ENCODE assay signal across 22 mouse cellular contexts in genomic region chr1:178663539-178663938, GRCm38 (mm10).
DNase-seq lines count a peak whose midpoint lies in the region; ATAC-seq and TF ChIP-seq lines count a peak whose summit lies in the region.
"Had no signal": no experiment of that assay in that cellular context is flagged by ENCODE, and none has a peak within 500 bp of the region (broad histone marks: within the 10 kb centered on the region; RNA-seq: fewer than 3 reads in every experiment).

No protein-coding gene starts in this region.

- no peak for TF ChIP-seq CTCF in lung, embryonic 14.5 days (IDR thresholded peaks at IDR 0.05; ENCODE audit: low read depth)

- no peak overlapping the region for H3K4me2 ChIP-seq in heart, embryonic 11.5 days
- no peak overlapping the region for H3K4me2 ChIP-seq in lung, embryonic 14.5 days
- H3K4me2 ChIP-seq in embryonic facial prominence, embryonic 14.5 days (ENCODE audit: low read depth, low read length) = no peak overlapping the region
- H3K4me2 ChIP-seq in limb, embryonic 13.5 days (replicated peaks) = no peak overlapping the region
- H3K4me2 ChIP-seq: heart, embryonic 15.5 days; hindbrain, embryonic 13.5 days; liver, embryonic 13.5 days; midbrain, embryonic 12.5 days had no signal

- peaks cover 76% of the 10 kb centered on the region for H3K4me1 ChIP-seq in heart, embryonic 10.5 days
- peaks cover 62% of the 10 kb centered on the region for H3K4me1 ChIP-seq in heart, embryonic 11.5 days (ENCODE audit: control insufficient read depth, insufficient read depth, low read length)
- H3K4me1 ChIP-seq in lung, embryonic 14.5 days (ENCODE audit: insufficient read depth) = peaks cover 14% of the 10 kb centered on the region; the same call in 1 of the 2 replicates
- H3K4me1 ChIP-seq in embryonic facial prominence, embryonic 14.5 days (ENCODE audit: control insufficient read depth, insufficient read depth, low read length) = peaks cover 11% of the 10 kb centered on the region
- peaks cover 50% of the 10 kb centered on the region for H3K4me1 ChIP-seq in limb, embryonic 13.5 days
- H3K4me1 ChIP-seq: liver, embryonic 13.5 days had no signal

- no peak for DNase-seq in heart, embryonic 10.5 days (ENCODE audit: low spot score)
- DNase-seq in lung, embryonic 14.5 days = peak; percentile 41
- DNase-seq in lung, postnatal 25 days (ENCODE audit: low spot score) = no peak
- peak; percentile 55 for DNase-seq in embryonic facial prominence, embryonic 14.5 days (ENCODE audit: low spot score)
- no peak for DNase-seq in urinary bladder, postnatal 36 days (ENCODE audit: low spot score in 2 of 2)
- DNase-seq in adrenal gland, adult 2 months = no peak
- DNase-seq: adrenal gland, postnatal 36 days; cerebellum, adult 9-11 months; gastrocnemius, postnatal 14 days; heart, postnatal 36 days; layer of hippocampus, adult 9-11 months; left cerebral cortex, postnatal 4 days; liver, embryonic 13.5 days; lung, adult 2 months; thymus, postnatal 14 days had no signal

- H3K27ac ChIP-seq in heart, embryonic 10.5 days = peak overlapping the region; percentile 67
- H3K27ac ChIP-seq in heart, embryonic 11.5 days (ENCODE audit: low read depth, low read length) = no peak overlapping the region
- peak overlapping the region; percentile 6; the same call in 1 of the 2 replicates for H3K27ac ChIP-seq in lung, embryonic 14.5 days (ENCODE audit: low read depth)
- peak overlapping the region; percentile 41; the same call in 1 of the 2 replicates for H3K27ac ChIP-seq in embryonic facial prominence, embryonic 14.5 days (replicated peaks; ENCODE audit: low read depth, low read length)
- 0 out of 2 replicates have a peak overlapping the region, but pooled peaks have one; percentile 10 for H3K27ac ChIP-seq in limb, embryonic 13.5 days
- H3K27ac ChIP-seq: heart, embryonic 15.5 days; hindbrain, embryonic 13.5 days; left cerebral cortex, adult 2 months; liver, embryonic 13.5 days; midbrain, embryonic 12.5 days had no signal

- H3K27me3 ChIP-seq in heart, embryonic 10.5 days (ENCODE audit: insufficient read depth, poor library complexity, severe bottlenecking) = no peaks in the 10 kb centered on the region
- no peaks in the 10 kb centered on the region for H3K27me3 ChIP-seq in heart, embryonic 11.5 days (ENCODE audit: control insufficient read depth, insufficient read depth, low read length)
- H3K27me3 ChIP-seq in lung, embryonic 14.5 days (ENCODE audit: insufficient read depth, low read length) = no peaks in the 10 kb centered on the region
- no peaks in the 10 kb centered on the region for H3K27me3 ChIP-seq in embryonic facial prominence, embryonic 14.5 days (replicated peaks; ENCODE audit: control insufficient read depth, insufficient read depth, low read length)
- peaks cover 4% of the 10 kb centered on the region; the same call in 1 of the 2 replicates for H3K27me3 ChIP-seq in limb, embryonic 13.5 days
- H3K27me3 ChIP-seq: heart, embryonic 15.5 days; hindbrain, embryonic 13.5 days; liver, embryonic 13.5 days; midbrain, embryonic 12.5 days had no signal

- H3K9ac ChIP-seq in heart, embryonic 11.5 days (ENCODE audit: low read depth, low read length) = no peak overlapping the region
- no peak overlapping the region for H3K9ac ChIP-seq in lung, embryonic 14.5 days
- H3K9ac ChIP-seq in embryonic facial prominence, embryonic 14.5 days (ENCODE audit: low read depth, low read length) = no peak overlapping the region
- no peak overlapping the region for H3K9ac ChIP-seq in limb, embryonic 13.5 days
- H3K9ac ChIP-seq: heart, embryonic 15.5 days; hindbrain, embryonic 13.5 days; liver, embryonic 13.5 days; midbrain, embryonic 12.5 days had no signal

- H3K36me3 ChIP-seq in heart, embryonic 10.5 days = no peaks in the 10 kb centered on the region
- H3K36me3 ChIP-seq in heart, embryonic 11.5 days (ENCODE audit: control insufficient read depth, insufficient read depth, low read length) = no peaks in the 10 kb centered on the region
- H3K36me3 ChIP-seq in lung, embryonic 14.5 days (ENCODE audit: insufficient read depth) = no peaks in the 10 kb centered on the region
- no peaks in the 10 kb centered on the region for H3K36me3 ChIP-seq in embryonic facial prominence, embryonic 14.5 days (ENCODE audit: control insufficient read depth, insufficient read depth, low read length)
- H3K36me3 ChIP-seq in limb, embryonic 13.5 days = no peaks in the 10 kb centered on the region
- H3K36me3 ChIP-seq: heart, embryonic 15.5 days; hindbrain, embryonic 13.5 days; liver, embryonic 13.5 days; midbrain, embryonic 12.5 days had no signal

- no peaks in the 10 kb centered on the region for H3K9me3 ChIP-seq in heart, embryonic 10.5 days
- H3K9me3 ChIP-seq in heart, embryonic 11.5 days (replicated peaks; ENCODE audit: control insufficient read depth, low read length) = no peaks in the 10 kb centered on the region
- no peaks in the 10 kb centered on the region for H3K9me3 ChIP-seq in lung, embryonic 14.5 days (ENCODE audit: low read depth, low read length)
- H3K9me3 ChIP-seq in embryonic facial prominence, embryonic 14.5 days (ENCODE audit: control insufficient read depth, low read length) = no peaks in the 10 kb centered on the region
- no peaks in the 10 kb centered on the region for H3K9me3 ChIP-seq in limb, embryonic 13.5 days
- H3K9me3 ChIP-seq: heart, embryonic 15.5 days; hindbrain, embryonic 13.5 days; liver, embryonic 13.5 days; midbrain, embryonic 12.5 days had no signal

- no peak for ATAC-seq in heart, embryonic 11.5 days (replicated peaks; ENCODE audit: insufficient number of reproducible peaks, low FRiP score, low TSS enrichment)
- no peak for ATAC-seq in lung, embryonic 14.5 days (ENCODE audit: insufficient read depth)
- ATAC-seq in embryonic facial prominence, embryonic 14.5 days (ENCODE audit: low read depth) = no peak
- no peak for ATAC-seq in limb, embryonic 13.5 days (ENCODE audit: low FRiP score, low read depth)
- ATAC-seq: forebrain, embryonic 14.5 days had no signal

- H3K4me3 ChIP-seq in heart, embryonic 10.5 days = no peak overlapping the region
- no peak overlapping the region for H3K4me3 ChIP-seq in heart, embryonic 11.5 days (ENCODE audit: low read depth, low read length)
- no peak overlapping the region for H3K4me3 ChIP-seq in lung, embryonic 14.5 days (ENCODE audit: low read depth, low read length)
- no peak overlapping the region for H3K4me3 ChIP-seq in embryonic facial prominence, embryonic 14.5 days (ENCODE audit: low read depth, low read length)
- H3K4me3 ChIP-seq in limb, embryonic 13.5 days = no peak overlapping the region
- H3K4me3 ChIP-seq: heart, embryonic 15.5 days; hindbrain, embryonic 13.5 days; left cerebral cortex, adult 2 months; liver, embryonic 13.5 days; midbrain, embryonic 12.5 days had no signal

- 96% methylated on average over 1 of the region's 1 CpGs for WGBS in heart, embryonic 10.5 days
- WGBS in heart, embryonic 11.5 days (ENCODE audit: insufficient replicate concordance) = 80% methylated on average over 1 of the region's 1 CpGs
- 50% methylated on average over 1 of the region's 1 CpGs for WGBS in lung, embryonic 14.5 days
- 50% methylated on average over 1 of the region's 1 CpGs for WGBS in embryonic facial prominence, embryonic 14.5 days
- 44% methylated on average over 1 of the region's 1 CpGs for WGBS in limb, embryonic 13.5 days

Comparison
In these comparisons a context has a peak if more than half of its experiments do, and no peak if none do; other contexts are left out.
1. DNase-seq: peak in lung, embryonic 14.5 days (single experiment) and embryonic facial prominence, embryonic 14.5 days (single experiment); none in heart, embryonic 10.5 days (single experiment), lung, postnatal 25 days (single experiment), urinary bladder, postnatal 36 days (0 of 2) and adrenal gland, adult 2 months (single experiment).